Mouse (Mus musculus): ENCODE data around the gene Tmem175. TPM values are rescaled to one million over a fixed set of nuclear protein-coding genes. Genes with fewer than 3 reads are reported as not detected.
A peak's percentile ranks its signal among the peaks of the same experiment; 100 is the strongest.

Gene Tmem175
- total and polyA plus RNA-seq, 2 experiments from 2014 or later: 12.3 to 24.5 TPM

DNA sequence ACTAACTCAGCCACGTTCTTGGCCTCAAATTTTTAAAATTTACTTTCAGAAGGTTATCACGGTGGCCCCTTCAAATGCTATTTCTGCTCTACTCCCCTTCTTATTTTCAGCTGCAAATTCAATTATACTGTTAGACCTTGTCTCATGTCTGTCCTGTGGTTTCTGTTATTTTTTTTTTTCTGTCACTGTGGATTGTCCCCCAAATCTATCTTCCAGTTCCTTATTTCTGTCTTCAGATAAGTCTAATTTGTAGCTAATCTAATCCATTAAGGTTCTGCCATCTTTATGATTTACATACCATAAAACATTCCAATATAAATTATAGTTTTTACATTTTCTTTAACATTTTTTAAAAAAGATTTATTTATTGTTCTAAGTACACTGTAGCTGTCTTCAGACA is 37.8 kb downstream of the Tmem175 start:
- 73% methylated on average over 2 of the region's 2 CpGs for WGBS

DNA sequence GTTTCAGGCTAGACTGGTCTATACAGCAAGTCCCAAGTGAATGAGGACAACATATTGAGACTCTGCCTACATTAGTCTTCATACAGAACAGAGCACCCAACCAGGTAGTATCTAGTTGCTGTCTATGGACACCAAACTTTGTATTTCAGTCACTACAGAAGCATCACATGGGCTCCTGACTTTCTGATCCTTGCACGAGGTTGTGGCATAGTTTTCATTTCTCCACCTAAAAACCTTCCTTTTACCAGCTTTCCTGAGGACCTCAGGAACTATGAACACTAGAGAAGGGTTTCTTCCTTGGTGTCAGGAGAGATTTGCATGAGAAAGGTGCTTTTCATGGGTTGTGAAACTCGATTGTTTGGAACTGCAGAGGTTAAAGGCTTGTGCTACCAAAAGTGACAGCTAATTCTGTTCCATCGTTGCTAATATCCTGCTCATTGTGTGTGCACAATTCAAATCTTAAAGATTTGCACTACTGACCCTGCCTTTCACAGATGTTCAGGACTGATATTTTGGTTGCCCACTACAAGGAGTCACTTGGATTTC is 38.9 kb downstream of the Tmem175 start:
- H3K4me3 ChIP-seq (ENCODE audit: low read depth, low read length): peak overlapping the region; percentile 55
- TF ChIP-seq CTCF (IDR thresholded peaks at IDR 0.05; ENCODE audit: low read depth): no peak
- TF ChIP-seq EP300 (IDR thresholded peaks at IDR 0.05; ENCODE audit: low read depth): no peak
- 0 out of 2 replicates have a peak, but pooled peaks cover 2% of the 10 kb centered on the region for H3K27me3 ChIP-seq (ENCODE audit: control insufficient read depth, insufficient read depth, low read length)
- DNase-seq (ENCODE audit: low spot score) (peak; percentile 10), ATAC-seq (ENCODE audit: insufficient read depth, low read depth) (no peak)
- no peaks in the 10 kb centered on the region for H3K9me3 ChIP-seq (replicated peaks; ENCODE audit: control insufficient read depth, low read length)
- H3K36me3 ChIP-seq (replicated peaks; ENCODE audit: control insufficient read depth, insufficient read depth, low read length): peaks cover 10% of the 10 kb centered on the region; the same call in 1 of the 2 replicates
- peak overlapping the region; percentile 69; the same call in 1 of the 2 replicates for H3K9ac ChIP-seq (replicated peaks; ENCODE audit: low read depth, low read length)
- H3K4me2 ChIP-seq (ENCODE audit: low read depth, low read length): peak overlapping the region; percentile 69
- H3K4me1 ChIP-seq (ENCODE audit: control insufficient read depth, insufficient read depth): peaks cover 19% of the 10 kb centered on the region; the same call in 1 of the 2 replicates
- H3K27ac ChIP-seq (ENCODE audit: low read depth): peak overlapping the region; percentile 91
- 7% methylated on average over 3 of the region's 3 CpGs for WGBS

More for the DNA sequence above, 37.8 kb downstream of the Tmem175 start:
- Histone ChIP-seq H3K27ac (ENCODE audit: low read depth) (no peak overlapping the region), H3K9ac (replicated peaks; ENCODE audit: low read depth, low read length) (no peak overlapping the region), H3K36me3 (replicated peaks; ENCODE audit: control insufficient read depth, insufficient read depth, low read length) (peaks cover under 1% of the 10 kb centered on the region; the same call in 1 of the 2 replicates), H3K4me3 (ENCODE audit: low read depth, low read length) (no peak overlapping the region), H3K4me1 (ENCODE audit: control insufficient read depth, insufficient read depth) (peaks cover 19% of the 10 kb centered on the region; the same call in 1 of the 2 replicates), H3K27me3 (ENCODE audit: control insufficient read depth, insufficient read depth, low read length) (0 out of 2 replicates have a peak, but pooled peaks cover 5% of the 10 kb centered on the region), H3K4me2 (ENCODE audit: low read depth, low read length) (no peak overlapping the region), H3K9me3 (replicated peaks; ENCODE audit: control insufficient read depth, low read length) (no peaks in the 10 kb centered on the region)
- ATAC-seq (ENCODE audit: insufficient read depth, low read depth) (no peak), DNase-seq (ENCODE audit: low spot score) (no peak)
- TF ChIP-seq EP300 (IDR thresholded peaks at IDR 0.05; ENCODE audit: low read depth) (no peak), CTCF (IDR thresholded peaks at IDR 0.05; ENCODE audit: low read depth) (no peak)

DNA sequence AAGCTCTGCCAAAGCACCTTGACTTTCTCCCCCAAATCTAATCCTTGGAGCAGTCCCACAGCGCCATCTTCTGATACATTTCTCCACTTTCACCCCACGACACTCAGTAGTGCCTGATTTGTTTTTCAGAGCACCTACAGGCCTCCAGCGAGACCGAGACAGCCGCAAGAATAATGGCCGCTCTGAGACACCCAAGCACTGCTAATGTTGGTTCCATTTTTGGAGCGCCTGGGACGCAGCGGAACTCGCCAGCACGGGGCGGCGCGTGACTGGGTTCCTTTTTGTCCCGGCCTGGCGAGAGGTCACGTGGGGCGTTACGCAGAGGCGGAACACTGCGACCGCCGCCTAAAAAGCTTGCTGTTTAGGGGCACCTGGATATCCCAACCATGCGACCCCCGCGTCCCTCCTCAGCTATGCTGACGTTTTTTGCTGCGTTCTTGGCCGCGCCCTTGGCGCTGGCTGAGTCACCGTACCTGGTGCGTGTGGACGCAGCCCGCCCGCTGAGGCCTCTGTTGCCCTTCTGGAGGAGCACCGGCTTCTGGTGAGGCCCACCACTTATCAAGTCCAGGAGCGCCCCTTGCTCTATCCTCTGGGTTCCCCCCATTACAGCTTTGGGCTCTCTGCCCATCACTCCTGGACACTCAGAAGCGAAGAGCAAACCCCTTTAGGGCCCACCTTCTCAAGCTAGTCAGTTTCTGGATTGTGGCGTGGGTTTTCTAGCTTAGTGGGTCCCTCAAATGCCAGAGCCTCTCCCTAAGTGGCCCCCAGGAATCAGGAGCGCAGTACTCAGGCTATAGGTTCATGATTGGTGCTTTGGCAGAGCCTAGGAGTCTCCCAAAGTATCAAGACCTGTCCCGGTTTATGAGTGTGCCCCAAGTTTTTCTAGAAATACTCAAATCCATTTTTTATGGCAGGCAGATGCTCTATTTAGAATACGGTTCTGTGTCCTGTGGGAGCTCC is 39.7 kb downstream of the Tmem175 start, which contains the start of gene Dgkq:
Gene Dgkq (minus strand): TSS at position 696 of the 960 bp plus-strand sequence.
- H3K4me3 ChIP-seq (ENCODE audit: low read depth, low read length): peak within 1 kb of the TSS; percentile 55
- 4% methylated on average over 43 of the region's 43 CpGs for WGBS
- peak; percentile 89 for ATAC-seq (ENCODE audit: insufficient read depth, low read depth)

DNA sequence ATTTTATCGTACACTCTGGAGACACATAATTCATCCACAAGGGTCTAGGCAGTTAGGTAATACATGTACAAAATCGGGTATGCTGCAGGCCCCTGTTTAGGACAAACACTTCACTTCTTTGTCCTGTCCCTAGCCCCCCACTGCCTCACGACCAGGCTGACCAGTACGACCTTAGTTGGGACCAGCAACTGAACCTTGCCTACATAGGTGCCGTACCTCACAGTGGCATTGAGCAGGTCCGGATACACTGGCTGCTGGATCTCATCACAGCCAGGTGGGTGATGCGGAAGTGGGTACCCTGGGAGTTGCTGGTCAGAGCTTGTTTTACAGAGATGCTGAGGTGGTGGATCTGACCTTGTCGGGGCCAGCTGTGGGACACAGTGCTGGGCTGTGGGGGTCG is 40.4 kb downstream of the Tmem175 start:
- DNase-seq (ENCODE audit: low spot score) (no peak), ATAC-seq (ENCODE audit: insufficient read depth, low read depth) (no peak)
- H3K4me1 ChIP-seq (ENCODE audit: control insufficient read depth, insufficient read depth): peaks cover 19% of the 10 kb centered on the region; the same call in 1 of the 2 replicates
- H3K4me3 ChIP-seq (ENCODE audit: low read depth, low read length): peak overlapping the region; percentile 55
- no peak for TF ChIP-seq CTCF (IDR thresholded peaks at IDR 0.05; ENCODE audit: low read depth)
- TF ChIP-seq EP300 (IDR thresholded peaks at IDR 0.05; ENCODE audit: low read depth): no peak
- peak overlapping the region; percentile 69 for H3K4me2 ChIP-seq (ENCODE audit: low read depth, low read length)
- H3K9me3 ChIP-seq (replicated peaks; ENCODE audit: control insufficient read depth, low read length): no peaks in the 10 kb centered on the region
- H3K9ac ChIP-seq (replicated peaks; ENCODE audit: low read depth, low read length): peak overlapping the region; percentile 69
- H3K27me3 ChIP-seq (ENCODE audit: control insufficient read depth, insufficient read depth, low read length): no peaks in the 10 kb centered on the region
- 77% methylated on average over 9 of the region's 9 CpGs for WGBS
- H3K36me3 ChIP-seq (replicated peaks; ENCODE audit: control insufficient read depth, insufficient read depth, low read length): peaks cover 10% of the 10 kb centered on the region; the same call in 1 of the 2 replicates
- H3K27ac ChIP-seq (ENCODE audit: low read depth): 0 out of 2 replicates have a peak overlapping the region, but pooled peaks have one; percentile 91

More for the DNA sequence above, 39.7 kb downstream of the Tmem175 start, which contains the start of gene Dgkq:
- Histone ChIP-seq H3K4me2 (ENCODE audit: low read depth, low read length) (peak within 1 kb of the TSS; percentile 69), H3K27me3 (ENCODE audit: control insufficient read depth, insufficient read depth, low read length) (0 out of 2 replicates have a peak, but pooled peaks cover 2% of the 10 kb centered on the region), H3K36me3 (replicated peaks; ENCODE audit: control insufficient read depth, insufficient read depth, low read length) (peaks cover 10% of the 10 kb centered on the region; the same call in 1 of the 2 replicates), H3K4me1 (ENCODE audit: control insufficient read depth, insufficient read depth) (peaks cover 19% of the 10 kb centered on the region; the same call in 1 of the 2 replicates), H3K27ac (ENCODE audit: low read depth) (peak within 1 kb of the TSS; percentile 91), H3K9ac (replicated peaks; ENCODE audit: low read depth, low read length) (peak within 1 kb of the TSS; percentile 69), H3K9me3 (replicated peaks; ENCODE audit: control insufficient read depth, low read length) (no peaks in the 10 kb centered on the region)
- peak; percentile 62 for TF ChIP-seq CTCF (IDR thresholded peaks at IDR 0.05; ENCODE audit: low read depth)
- TF ChIP-seq EP300 (IDR thresholded peaks at IDR 0.05; ENCODE audit: low read depth): peak; percentile 76; the same call in 1 of the 2 replicates
- peak; percentile 86 for DNase-seq (ENCODE audit: low spot score)

DNA sequence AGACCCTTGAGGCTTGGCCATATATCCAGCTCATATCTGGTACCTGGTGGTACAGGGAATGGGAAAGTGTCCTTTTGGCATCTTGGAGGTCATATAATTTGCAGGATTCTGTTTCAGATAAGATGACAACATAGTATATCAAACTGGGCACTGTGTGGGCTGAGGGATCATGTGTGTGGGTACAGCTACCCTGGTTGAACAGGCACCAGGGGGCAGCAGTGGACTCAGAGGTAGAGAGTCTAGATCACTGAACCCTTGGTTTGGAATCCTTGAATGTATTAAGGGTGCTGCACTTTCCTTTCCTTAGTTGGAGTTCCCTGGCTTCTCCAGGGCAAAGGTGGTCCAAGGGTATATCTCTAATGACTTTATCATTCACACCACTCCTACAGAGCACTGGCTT is 41.2 kb downstream of the Tmem175 start:
- Histone ChIP-seq H3K4me3 (ENCODE audit: low read depth, low read length) (no peak overlapping the region), H3K36me3 (replicated peaks; ENCODE audit: control insufficient read depth, insufficient read depth, low read length) (peaks cover 10% of the 10 kb centered on the region; the same call in 1 of the 2 replicates), H3K9me3 (replicated peaks; ENCODE audit: control insufficient read depth, low read length) (no peaks in the 10 kb centered on the region), H3K4me1 (ENCODE audit: control insufficient read depth, insufficient read depth) (peaks cover 19% of the 10 kb centered on the region; the same call in 1 of the 2 replicates), H3K27me3 (ENCODE audit: control insufficient read depth, insufficient read depth, low read length) (no peaks in the 10 kb centered on the region), H3K9ac (replicated peaks; ENCODE audit: low read depth, low read length) (no peak overlapping the region), H3K4me2 (ENCODE audit: low read depth, low read length) (no peak overlapping the region), H3K27ac (ENCODE audit: low read depth) (no peak overlapping the region)
- TF ChIP-seq EP300 (IDR thresholded peaks at IDR 0.05; ENCODE audit: low read depth) (no peak), CTCF (IDR thresholded peaks at IDR 0.05; ENCODE audit: low read depth) (peak; percentile 49)
- peak; percentile 40 for DNase-seq (ENCODE audit: low spot score)
- ATAC-seq (ENCODE audit: insufficient read depth, low read depth): no peak
